Mouse (Mus musculus): Measurements from ENCODE around the gene Gbp2b. TPM values are rescaled to one million over a fixed set of nuclear protein-coding genes. Genes with fewer than 3 reads are reported as not detected.

The Gbp2b gene
- polyA plus RNA-seq (2012; rRNA removed; ENCODE audit: low replicate concordance), result 0.15 and 0.53 TPM in 2 replicates

DNA sequence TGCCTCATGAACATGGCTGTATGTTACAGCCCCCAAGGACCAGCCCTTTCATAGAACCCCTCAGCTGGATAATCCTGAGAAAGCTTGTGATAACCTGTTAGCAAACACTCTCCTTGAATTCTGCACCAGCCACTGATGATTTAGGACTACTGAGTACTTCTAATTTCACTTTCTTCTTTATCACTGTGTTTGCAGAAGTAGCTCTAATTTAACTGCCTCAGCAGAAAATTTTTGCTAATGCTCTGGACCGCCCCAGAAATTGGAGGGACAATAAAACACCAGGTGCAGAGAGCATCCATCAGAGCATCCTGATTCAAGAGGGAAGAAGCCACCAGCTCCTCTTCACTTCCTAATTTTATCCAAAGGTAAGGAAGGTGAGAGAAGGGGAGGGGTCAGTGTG, at the start of gene Gbp2b:
Gene Gbp2b, plus strand, starts transcription at position 301 of the 400 bp plus-strand sequence.

DNA sequence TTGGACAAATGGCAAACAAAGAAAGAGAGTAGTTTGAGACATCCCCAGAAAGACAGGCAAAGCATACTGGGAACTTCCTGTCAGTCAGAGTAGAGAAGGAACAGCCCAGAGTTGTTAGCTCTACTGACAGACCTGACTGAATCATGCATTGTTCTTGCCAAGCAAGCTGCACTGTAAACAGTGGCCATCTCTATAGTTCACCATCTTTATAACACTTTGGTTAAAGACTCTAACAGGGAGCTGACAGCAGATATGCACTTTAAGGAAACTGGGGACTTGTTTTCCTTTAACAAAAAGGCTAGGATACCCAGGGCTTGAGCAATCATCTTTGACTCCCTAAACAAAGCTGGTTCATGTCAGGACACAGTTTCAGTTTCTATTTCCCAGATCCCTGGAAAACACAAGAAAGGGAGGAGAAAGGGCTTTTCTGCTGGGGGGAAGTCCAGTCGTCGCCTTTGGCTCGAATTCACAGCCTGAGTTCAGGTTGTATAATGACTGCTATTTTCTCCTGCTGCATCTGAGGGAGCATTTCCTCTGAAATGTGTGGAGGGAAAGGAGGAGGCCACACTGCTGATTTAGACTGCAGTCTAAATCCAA, 34.9 kb upstream of the Gbp2b start, which contains the start of gene Gbp3:
Gene Gbp3, plus strand, starts transcription at position 395 of the 597 bp plus-strand sequence.

DNA sequence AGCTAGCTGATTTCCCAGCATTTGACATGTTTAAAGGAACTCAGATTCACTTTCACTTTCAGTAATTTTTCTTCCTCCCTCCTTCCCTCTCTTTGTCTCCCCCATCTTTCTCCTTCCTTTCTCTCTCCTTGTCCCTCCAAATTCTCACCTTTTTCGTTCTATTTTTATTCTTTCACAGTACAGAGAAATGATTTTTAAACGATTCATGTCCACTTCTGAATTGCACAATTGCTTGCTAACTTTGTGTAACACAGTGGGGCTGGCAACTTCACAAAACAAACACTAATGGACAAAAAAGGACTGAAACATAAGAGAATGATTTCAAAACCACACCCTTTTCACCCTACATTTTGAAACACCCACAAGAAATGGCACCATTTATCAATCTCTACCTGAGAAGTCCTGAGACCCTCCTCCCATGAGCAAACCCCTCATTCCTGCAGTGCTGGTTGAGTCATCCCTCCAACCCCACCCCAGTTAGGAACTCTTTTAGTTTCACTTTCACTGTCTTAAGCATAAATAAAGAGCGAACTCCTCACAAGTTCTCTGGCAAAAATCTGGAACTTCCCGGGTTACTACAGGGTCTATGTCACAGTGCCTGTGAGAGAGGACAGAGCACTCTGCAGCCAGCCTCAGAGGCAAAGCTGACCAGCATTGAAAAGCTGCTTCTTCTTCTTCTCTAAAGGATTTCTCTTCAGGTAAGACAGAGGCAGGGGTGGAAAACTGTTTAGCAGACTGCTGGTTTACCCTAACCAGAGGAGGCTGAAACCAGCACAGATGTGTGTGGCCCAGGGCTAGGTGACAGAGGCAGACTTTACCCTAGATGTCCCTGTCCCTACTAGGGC, 25.7 kb downstream of the Gbp2b start, which contains the start of gene Gbp2:
Gene Gbp2, plus strand, starts transcription at position 492 of the 845 bp plus-strand sequence.

Other genes starting within 250 kb of the Gbp2b start
- gene Pdlim5, start 199.2 kb upstream of the Gbp2b start, polyA plus RNA-seq (2012; rRNA removed; ENCODE audit: low replicate concordance), result 40.6 and 49.9 TPM in 2 replicates
- gene Gbp5, start 100.9 kb upstream of the Gbp2b start, polyA plus RNA-seq (2012; rRNA removed; ENCODE audit: low replicate concordance), result 0.36 and 0.43 TPM in 2 replicates
- gene Gbp7, start 64.5 kb upstream of the Gbp2b start, polyA plus RNA-seq (2012; rRNA removed; ENCODE audit: low replicate concordance), result 0.15 and 0.28 TPM in 2 replicates
- gene Gbp3, start 34.8 kb upstream of the Gbp2b start, polyA plus RNA-seq (2012; rRNA removed; ENCODE audit: low replicate concordance), result 8.0 and 9.3 TPM in 2 replicates
- gene Gbp2, start 25.8 kb downstream of the Gbp2b start, polyA plus RNA-seq (2012; rRNA removed; ENCODE audit: low replicate concordance), result 3.1 and 3.4 TPM in 2 replicates
- gene Kyat3, start 106.2 kb downstream of the Gbp2b start, polyA plus RNA-seq (2012; rRNA removed; ENCODE audit: low replicate concordance), result 0.36 and 0.38 TPM in 2 replicates
- gene Gtf2b, start 170.2 kb downstream of the Gbp2b start, polyA plus RNA-seq (2012; rRNA removed; ENCODE audit: low replicate concordance), result 9.3 and 15.3 TPM in 2 replicates

All from duodenum, adult 2 months (tissue).